Mouse (Mus musculus) forebrain, embryonic 10.5 days (tissue): Measurements from ENCODE around the gene Gm10644. TPM values are rescaled to one million over a fixed set of nuclear protein-coding genes. Genes with fewer than 3 reads are reported as not detected.
A peak's percentile ranks its signal among the peaks of the same experiment; 100 is the strongest.

Experiments
- DNase-seq: peaks from one replicate; pipeline ENCODE4 v3.0.0-alpha.2; 2017; ENCODE audit warnings: low spot score; ENCODE audit errors: extremely low spot score
- H3K27ac ChIP-seq: fragments of 300-500 bp; sonication (generic); 2 replicates; pipeline ENCODE4 v1.5.1; 2016; ENCODE audit warnings: mild to moderate bottlenecking
- H3K27me3 ChIP-seq: fragments of 300-500 bp; sonication (generic); 2 replicates; pipeline ENCODE4 v1.6.1; 2016; ENCODE audit warnings: mild to moderate bottlenecking; ENCODE audit not compliant: poor library complexity, severe bottlenecking
- H3K36me3 ChIP-seq: fragments of 300-500 bp; sonication (generic); replicated peaks from 2 replicates; pipeline ENCODE4 v1.6.1; 2016; ENCODE audit warnings: mild to moderate bottlenecking, moderate library complexity
- H3K4me1 ChIP-seq: fragments of 300-500 bp; sonication (generic); 2 replicates; pipeline ENCODE4 v1.6.1; 2016
- H3K4me3 ChIP-seq: fragments of 300-500 bp; sonication (generic); 2 replicates; pipeline ENCODE4 v1.5.1; 2016; ENCODE audit warnings: mild to moderate bottlenecking, moderate library complexity
- H3K9me3 ChIP-seq: fragments of 300-500 bp; sonication (generic); 2 replicates; pipeline ENCODE4 v1.6.1; 2016; ENCODE audit warnings: mild to moderate bottlenecking, moderate library complexity
- WGBS: fragments of 180-500 bp; shearing (Covaris S2); methylation state at CpG from one replicate; pipeline ENCODE4 v1.1.7; 2016; 5-methylcytosine and 5-hydroxymethylcytosine counted together
- polyA plus RNA-seq: library from polyadenylated mRNA; unstranded; fragments of >200 nt; fragmentation: Nextera tagmentation; extraction: Ambion mirVana; gene quantifications from 2 replicates; pipeline ENCODE4 v1.2.1, GENCODE M21; 2016

Gm10644 gene
- polyA plus RNA-seq = 0.94 and 1.2 TPM in 2 replicates

DNA sequence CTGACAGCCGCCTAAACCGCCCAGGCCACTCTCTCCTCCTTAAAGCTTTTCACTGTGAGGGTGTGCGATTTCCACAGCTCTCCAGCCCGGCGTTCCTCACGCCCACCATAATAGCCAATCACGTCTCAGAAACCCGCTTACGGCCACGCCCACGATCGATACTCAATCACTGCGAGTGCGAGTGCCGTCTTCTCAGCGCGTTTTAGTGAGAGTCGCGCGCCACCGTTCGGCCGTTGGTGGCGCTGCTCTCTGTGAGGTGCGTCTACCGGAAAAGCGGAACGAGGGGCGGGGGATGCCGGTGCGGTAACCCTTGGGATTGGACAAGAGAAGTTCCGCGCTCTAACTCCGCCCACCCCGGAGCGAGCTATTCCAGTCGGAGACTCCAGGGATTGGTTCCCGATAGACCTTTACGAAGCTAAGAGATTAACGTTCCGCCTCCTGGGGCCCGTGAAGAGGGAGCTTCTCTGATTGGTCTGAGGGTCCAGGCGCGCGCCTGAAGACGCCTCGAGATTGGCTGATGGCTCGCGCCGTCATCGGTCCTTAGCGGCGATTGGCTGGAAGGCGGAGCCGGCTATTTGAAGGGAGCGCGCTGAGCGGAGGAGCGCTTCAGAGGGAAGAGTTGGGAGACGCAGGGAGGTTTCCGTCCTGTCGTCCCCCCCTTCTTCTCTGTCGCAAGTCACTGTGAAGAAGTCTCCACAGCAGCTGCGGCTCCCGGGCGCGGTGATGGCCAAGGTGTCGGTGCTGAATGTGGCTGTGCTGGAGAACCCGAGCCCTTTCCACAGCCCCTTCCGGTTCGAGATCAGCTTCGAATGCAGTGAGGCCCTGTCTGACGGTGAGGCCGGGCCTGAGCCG lies at the start of gene Gm10644, which contains the start of gene Asf1b:
TSS of gene Gm10644 (minus strand) at position 100 of the 852 bp plus-strand sequence.
TSS of gene Asf1b (plus strand) at position 402 of the 852 bp plus-strand sequence.
- Histone ChIP-seq H3K9me3 (no peaks in the 10 kb centered on the region), H3K27ac (peak within 1 kb of the TSS; percentile 89), H3K27me3 (no peaks in the 10 kb centered on the region), H3K36me3 (peaks cover 20% of the 10 kb centered on the region), H3K4me3 (peak within 1 kb of the TSS; percentile 84), H3K4me1 (peaks cover 21% of the 10 kb centered on the region)
- peak; percentile 99 for DNase-seq
- under 1% methylated on average over 75 of the region's 75 CpGs for WGBS

DNA sequence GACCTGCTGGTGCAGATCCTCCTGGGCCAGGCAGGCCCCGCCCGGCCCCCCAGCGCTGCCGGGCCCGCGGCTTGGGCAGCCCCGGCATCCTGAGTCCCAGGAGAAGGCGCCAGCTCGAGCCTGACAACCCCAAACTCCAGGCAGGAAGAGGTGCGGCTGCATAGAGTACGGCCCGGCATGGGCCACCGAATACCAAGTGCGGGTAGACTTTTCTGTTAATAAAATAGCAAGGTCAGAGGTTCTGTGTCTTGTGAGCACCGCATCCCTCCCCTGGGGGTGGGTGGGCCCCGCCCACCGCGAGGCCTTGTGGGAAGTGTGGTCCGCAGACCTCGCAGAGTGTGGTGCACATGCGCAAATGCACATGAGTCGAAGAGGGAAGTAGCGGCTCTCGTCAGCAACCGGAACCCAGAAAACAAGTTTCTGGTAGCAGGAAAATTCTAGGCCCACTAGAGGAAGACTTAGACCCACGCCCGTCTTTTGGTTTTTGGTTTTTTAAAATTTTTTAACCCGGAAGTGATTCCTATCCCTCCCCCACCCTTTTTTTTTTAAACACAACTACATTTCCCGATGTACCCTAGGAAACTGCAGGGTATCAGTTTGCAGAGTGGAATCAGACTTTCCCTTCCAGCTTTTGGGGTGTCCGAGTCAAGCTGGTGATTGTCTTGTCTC lies 49.7 kb upstream of the Gm10644 start:
- no peaks in the 10 kb centered on the region for H3K9me3 ChIP-seq
- peak overlapping the region; percentile 64 for H3K4me3 ChIP-seq
- peaks cover 35% of the 10 kb centered on the region for H3K36me3 ChIP-seq
- H3K27me3 ChIP-seq = peaks cover 47% of the 10 kb centered on the region
- H3K27ac ChIP-seq = peak overlapping the region; percentile 84
- peak; percentile 89 for DNase-seq
- 1% methylated on average over 30 of the region's 30 CpGs for WGBS
- peaks cover 48% of the 10 kb centered on the region for H3K4me1 ChIP-seq

DNA sequence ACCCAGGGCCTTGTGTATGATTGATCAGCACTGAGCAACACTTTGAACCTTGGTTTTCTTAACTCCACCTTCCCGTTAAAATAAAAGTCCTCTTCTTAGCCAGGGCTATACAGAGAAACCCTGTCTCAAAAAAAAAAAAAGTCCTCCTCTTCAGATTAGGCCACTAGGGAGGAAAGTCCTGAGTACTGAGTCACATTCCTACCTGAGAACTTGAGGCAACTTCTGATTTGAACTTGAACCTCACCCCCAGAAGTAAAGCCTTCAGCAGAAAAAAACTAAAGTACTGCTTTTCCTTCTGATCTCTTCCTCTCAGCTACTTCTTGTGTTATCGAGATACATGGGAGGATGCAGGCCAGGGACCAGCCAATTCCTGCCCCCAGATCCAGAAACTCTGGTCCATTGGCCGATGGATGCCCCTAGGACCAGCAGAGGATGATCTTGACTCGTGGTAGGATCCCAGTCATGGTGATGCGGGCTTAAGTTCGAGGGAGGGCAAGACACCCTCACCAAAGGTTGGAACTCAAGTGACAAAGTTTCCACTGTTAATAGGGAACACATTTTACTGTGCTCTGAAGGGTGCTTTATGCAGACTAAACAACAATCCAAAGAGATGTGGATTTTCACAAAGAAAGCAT lies 48.7 kb upstream of the Gm10644 start:
- WGBS = 82% methylated on average over 6 of the region's 6 CpGs
- Histone ChIP-seq H3K27me3 (peaks cover 54% of the 10 kb centered on the region), H3K27ac (no peak overlapping the region), H3K4me1 (peaks cover 56% of the 10 kb centered on the region), H3K9me3 (no peaks in the 10 kb centered on the region), H3K4me3 (peak overlapping the region; percentile 64), H3K36me3 (peaks cover 44% of the 10 kb centered on the region)
- DNase-seq = no peak

DNA sequence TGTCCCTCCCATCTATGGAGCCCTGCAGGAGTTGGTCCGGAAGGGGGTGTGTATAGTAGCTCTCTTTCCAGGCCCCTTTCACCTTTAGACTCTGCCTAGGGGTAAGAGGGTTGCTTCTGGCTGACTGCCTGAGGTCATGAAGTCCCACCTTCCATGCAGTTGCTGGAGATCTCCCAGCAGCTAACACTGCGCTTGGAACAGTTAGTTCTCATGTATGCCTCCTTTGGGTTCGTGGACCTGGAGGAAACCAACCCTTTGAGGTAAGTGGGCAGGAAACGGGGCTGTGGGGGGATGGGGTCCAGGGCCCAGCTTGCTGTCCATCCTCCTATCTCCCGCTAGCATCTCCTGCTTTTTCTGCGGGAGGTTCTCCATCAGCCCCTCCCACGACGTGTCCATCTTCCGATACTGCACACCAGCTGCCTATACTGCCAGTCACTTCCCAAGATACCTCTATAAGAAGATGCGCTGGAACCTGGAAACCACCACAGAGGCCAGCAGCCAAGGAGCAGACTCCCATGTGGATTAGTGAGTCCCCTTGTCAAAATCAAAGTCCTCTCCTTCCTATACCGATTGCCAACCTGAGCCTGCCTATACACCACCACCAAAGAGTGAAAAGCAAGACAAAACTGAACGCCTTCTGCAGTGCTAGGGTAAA lies 48.1 kb upstream of the Gm10644 start:
- Histone ChIP-seq H3K36me3 (peaks cover 44% of the 10 kb centered on the region), H3K27ac (no peak overlapping the region), H3K9me3 (no peaks in the 10 kb centered on the region), H3K4me3 (no peak overlapping the region; the same call in 1 of the 2 replicates), H3K4me1 (peaks cover 61% of the 10 kb centered on the region), H3K27me3 (peaks cover 54% of the 10 kb centered on the region)
- DNase-seq = no peak
- 61% methylated on average over 12 of the region's 12 CpGs for WGBS

DNA sequence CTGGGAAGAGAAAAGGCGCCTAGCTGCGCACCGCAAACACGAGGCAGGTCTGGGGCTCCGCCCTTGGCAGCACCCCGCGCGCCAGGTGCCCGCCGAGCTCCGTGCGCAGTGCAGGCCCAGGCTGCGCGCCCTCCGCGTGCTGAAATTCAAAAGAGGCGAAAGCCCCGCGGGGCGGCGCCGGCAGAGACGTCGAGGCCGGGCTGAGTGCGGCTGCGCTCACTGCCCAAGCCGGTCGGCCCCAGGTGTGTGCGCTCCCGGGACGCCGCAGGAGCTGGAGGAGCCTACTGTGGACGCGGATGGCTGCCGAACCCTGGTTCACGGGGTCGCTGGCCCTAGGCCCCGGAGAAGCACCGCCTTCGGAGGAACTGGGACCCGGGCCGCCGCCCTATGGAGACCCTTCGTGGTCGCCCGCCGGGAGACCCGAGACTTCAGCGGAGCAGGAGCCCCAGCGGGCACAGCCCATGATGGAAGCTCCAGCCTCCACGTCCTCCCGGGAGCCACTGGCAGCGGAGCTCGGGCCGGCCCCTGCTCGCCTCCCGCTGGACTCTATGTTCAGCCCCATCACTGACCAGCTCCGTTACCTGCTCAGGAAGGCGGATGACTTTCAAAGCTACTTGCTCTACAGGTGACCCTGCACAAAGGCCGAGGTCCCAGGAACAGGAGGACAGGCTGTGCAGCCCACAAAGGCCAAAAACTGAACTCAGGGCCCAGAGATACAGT lies 46.4 kb upstream of the Gm10644 start, which contains the start of gene 1700067K01Rik:
TSS of gene 1700067K01Rik (plus strand) at position 222 of the 720 bp plus-strand sequence.
- no peak for DNase-seq
- Histone ChIP-seq H3K27ac (no peak within 1 kb of the TSS; the same call in 1 of the 2 replicates), H3K36me3 (peaks cover 44% of the 10 kb centered on the region), H3K4me1 (peaks cover 65% of the 10 kb centered on the region), H3K9me3 (no peaks in the 10 kb centered on the region), H3K4me3 (peak within 1 kb of the TSS; percentile 39), H3K27me3 (peaks cover 54% of the 10 kb centered on the region)
- WGBS = 15% methylated on average over 61 of the region's 61 CpGs

DNA sequence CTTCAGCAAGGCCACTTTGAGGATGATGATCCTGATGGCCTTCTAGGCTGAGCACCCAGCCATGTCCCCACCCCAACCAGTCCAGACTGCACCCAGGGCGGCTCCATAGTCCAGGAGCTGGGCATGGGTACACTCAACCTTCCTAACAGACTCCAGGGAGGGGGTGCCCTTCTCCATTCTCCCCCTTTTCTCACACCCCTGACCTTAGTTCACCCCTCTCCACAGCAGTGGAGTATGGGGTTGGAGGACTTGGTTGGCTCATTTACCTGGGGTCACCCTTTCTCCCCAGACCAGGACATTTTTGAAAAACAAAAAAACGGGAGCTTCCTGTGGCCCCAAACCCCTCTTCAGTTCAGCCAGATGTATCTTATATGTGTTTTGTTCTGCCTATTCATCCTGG lies 44.8 kb upstream of the Gm10644 start:
- no peak for DNase-seq
- no peaks in the 10 kb centered on the region for H3K9me3 ChIP-seq
- H3K27me3 ChIP-seq = peaks cover 58% of the 10 kb centered on the region
- peaks cover 50% of the 10 kb centered on the region for H3K36me3 ChIP-seq
- peak overlapping the region; percentile 85; the same call in 1 of the 2 replicates for H3K4me3 ChIP-seq
- peaks cover 67% of the 10 kb centered on the region for H3K4me1 ChIP-seq
- WGBS = 92% methylated on average over 2 of the region's 2 CpGs
- no peak overlapping the region for H3K27ac ChIP-seq

DNA sequence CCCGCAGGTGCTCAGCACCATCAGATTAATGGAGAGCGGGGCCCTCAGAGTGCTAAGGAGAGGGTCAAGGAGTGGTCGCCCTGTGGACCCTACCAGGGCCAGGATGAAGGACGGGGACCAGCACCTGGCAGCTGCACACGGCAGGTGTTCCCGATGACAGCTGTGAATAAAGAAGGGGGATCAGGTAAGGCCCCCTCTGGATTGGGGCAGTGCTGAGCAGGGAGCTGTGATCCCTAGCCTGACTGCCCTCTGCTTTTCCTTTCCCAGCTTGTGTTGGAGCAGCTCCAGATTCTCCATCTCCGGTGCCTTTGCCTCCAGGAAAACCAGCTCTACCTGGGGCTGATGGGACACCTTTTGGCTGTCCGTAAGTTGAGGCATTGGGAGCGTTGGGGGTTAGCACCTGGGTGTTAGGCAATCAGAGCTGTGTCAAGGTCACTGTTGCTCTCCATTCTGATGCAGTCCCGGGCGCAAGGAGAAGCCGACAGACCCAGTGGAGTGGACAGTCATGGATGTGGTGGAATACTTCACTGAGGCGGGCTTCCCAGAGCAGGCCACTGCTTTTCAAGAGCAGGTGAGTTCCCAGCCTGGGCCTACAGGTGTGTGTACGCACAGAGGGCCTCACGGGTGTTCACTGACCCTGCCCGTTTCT lies 44.2 kb upstream of the Gm10644 start:
- DNase-seq = no peak
- WGBS = 70% methylated on average over 16 of the region's 16 CpGs
- Histone ChIP-seq H3K4me1 (peaks cover 62% of the 10 kb centered on the region), H3K27ac (peak overlapping the region; percentile 88; the same call in 1 of the 2 replicates), H3K4me3 (peak overlapping the region; percentile 85), H3K36me3 (peaks cover 56% of the 10 kb centered on the region), H3K27me3 (peaks cover 58% of the 10 kb centered on the region), H3K9me3 (no peaks in the 10 kb centered on the region)

DNA sequence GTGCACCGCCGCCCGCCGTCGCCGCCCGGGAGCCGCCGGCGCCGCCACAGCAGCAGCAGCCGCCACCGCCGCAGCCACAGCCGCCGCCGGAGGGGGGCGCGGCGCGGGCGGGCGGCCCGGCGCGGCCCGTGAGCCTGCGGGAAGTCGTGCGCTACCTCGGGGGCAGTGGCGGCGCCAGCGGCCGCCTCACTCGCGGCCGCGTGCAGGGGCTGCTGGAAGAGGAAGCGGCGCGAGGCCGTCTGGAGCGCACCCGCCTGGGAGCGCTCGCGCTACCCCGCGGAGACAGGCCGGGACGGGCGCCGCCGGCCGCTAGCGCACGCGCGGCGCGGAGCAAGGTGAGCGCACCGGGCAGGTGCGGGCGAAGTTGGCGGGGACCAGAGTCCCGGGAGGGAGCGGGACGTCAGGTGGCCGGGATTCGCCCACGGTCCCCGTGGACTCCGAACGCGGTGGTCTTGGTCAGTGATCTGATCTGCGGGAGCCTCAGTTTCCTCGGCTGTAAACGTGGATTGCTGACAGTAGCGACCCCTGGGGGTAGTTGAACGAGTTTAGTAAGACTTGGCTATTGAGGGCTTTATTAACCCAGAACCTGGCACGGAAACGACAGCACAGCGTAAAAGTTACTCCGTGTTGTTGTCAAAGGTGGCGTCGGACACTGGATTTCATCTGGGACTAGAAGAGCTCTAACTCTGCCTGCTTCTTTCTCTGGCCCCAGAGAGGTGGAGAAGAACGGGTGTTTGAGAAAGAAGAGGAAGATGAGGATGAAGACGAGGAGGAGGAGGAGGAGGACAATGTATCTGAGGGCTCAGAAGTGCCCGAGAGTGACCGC lies 43.4 kb upstream of the Gm10644 start:
- H3K36me3 ChIP-seq = peaks cover 63% of the 10 kb centered on the region
- H3K4me1 ChIP-seq = peaks cover 55% of the 10 kb centered on the region
- H3K9me3 ChIP-seq = no peaks in the 10 kb centered on the region
- 6% methylated on average over 89 of the region's 92 CpGs for WGBS
- peak overlapping the region; percentile 88 for H3K27ac ChIP-seq
- H3K27me3 ChIP-seq = peaks cover 51% of the 10 kb centered on the region
- peak; percentile 68 for DNase-seq
- H3K4me3 ChIP-seq = peak overlapping the region; percentile 85

DNA sequence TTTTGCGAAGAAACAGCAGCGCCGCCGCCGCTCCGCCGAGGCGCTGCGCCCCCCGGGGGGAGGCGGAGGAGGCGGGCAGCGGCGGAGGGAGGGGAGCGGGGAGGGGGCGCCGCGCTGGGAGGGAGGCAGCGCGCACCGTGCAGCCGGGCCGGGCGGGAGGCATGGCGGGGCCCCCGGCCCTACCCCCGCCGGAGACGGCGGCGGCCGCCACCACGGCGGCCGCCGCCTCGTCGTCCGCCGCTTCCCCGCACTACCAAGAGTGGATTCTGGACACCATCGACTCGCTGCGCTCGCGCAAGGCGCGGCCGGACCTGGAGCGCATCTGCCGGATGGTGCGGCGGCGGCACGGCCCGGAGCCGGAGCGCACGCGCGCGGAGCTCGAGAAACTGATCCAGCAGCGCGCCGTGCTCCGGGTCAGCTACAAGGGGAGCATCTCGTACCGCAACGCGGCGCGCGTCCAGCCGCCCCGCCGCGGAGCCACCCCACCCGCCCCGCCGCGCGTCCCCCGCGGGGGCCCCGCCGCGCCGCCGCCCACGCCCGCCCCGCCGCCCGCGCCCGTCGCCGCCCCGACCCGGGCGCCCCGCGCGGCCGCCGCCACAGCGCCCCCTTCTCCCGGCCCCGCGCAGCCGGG lies 42.6 kb upstream of the Gm10644 start, which contains the start of gene Samd1:
TSS of gene Samd1 (plus strand) at position 162 of the 631 bp plus-strand sequence.
- Histone ChIP-seq H3K27me3 (peaks cover 43% of the 10 kb centered on the region), H3K4me3 (peak within 1 kb of the TSS; percentile 85), H3K27ac (peak within 1 kb of the TSS; percentile 96), H3K4me1 (peaks cover 47% of the 10 kb centered on the region), H3K36me3 (peaks cover 65% of the 10 kb centered on the region), H3K9me3 (no peaks in the 10 kb centered on the region)
- DNase-seq = peak; percentile 52
- 5% methylated on average over 81 of the region's 112 CpGs for WGBS
